Mouse (Mus musculus) heart, adult 2 months (tissue): Measurements from ENCODE around the gene Oit3.

Experiments used
- CTCF ChIP-seq: fragments of 200-600 bp; IDR thresholded peaks from 2 replicates; pipeline ENCODE4 v1.8.1; 2022; ENCODE audit warnings: antibody characterized with exemption, mild to moderate bottlenecking, moderate library complexity
- EP300 ChIP-seq: fragments of 200-500 bp; IDR thresholded peaks from 2 replicates; pipeline ENCODE4 v1.6.1; 2011; ENCODE audit warnings: low read depth, low read length, control low read depth; ENCODE audit not compliant: insufficient read depth
- POLR2A ChIP-seq: fragments of 200-500 bp; IDR thresholded peaks from 2 replicates; pipeline ENCODE4 v1.6.1; 2011; ENCODE audit warnings: mild to moderate bottlenecking, low read depth, low read length, control low read depth; ENCODE audit not compliant: insufficient read depth

DNA sequence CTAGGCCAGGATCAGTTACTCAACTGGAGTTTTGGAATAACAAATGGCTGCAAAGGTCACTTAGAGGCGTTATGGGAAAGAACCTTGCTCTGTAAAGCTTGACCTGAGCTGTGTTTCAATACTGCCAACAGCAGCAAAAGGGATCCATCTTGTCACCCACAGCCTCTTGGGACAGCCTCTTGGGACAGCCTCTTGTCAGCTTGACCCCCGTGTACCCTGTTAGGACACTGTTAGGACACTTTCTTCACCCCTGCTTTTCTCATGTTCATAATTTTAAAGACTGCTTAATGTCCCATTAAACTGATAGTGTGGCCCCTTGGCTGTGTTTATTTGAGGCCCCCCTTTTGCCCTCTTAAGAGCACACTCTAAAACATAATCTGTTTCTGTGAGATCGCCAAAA is 17.1 kb downstream of the Oit3 start:
- TF ChIP-seq POLR2A: no peak
- no peak for TF ChIP-seq CTCF
- TF ChIP-seq EP300: no peak
